Mouse (Mus musculus) kidney, embryonic 16.5 days (tissue): ENCODE measurements at regions not wholly inside any gene's neighbourhood (a gene's known extent, or its start where the extent isn't known, plus 50 kb on each side); places are given as distances from the start of the nearest gene placed in this dataset.
A peak's percentile ranks its signal among the peaks of the same experiment; 100 is the strongest.

Experiments used
- ATAC-seq: fragments of 200-750 bp; cut with Nextera tagmentation; 2 replicates; pipeline ENCODE4 v1.8.0; 2017; ENCODE audit warnings: moderate TSS enrichment; ENCODE audit not compliant: low FRiP score, low TSS enrichment
- H3K27ac ChIP-seq: fragments of 300-500 bp; sonication (generic); 2 replicates; pipeline ENCODE4 v1.5.1; 2014; ENCODE audit warnings: low read length
- H3K27me3 ChIP-seq: fragments of 300-500 bp; sonication (generic); 2 replicates; pipeline ENCODE4 v1.6.1; 2014; ENCODE audit warnings: low read length, control low read depth, mixed read lengths; ENCODE audit not compliant: insufficient read depth
- H3K36me3 ChIP-seq: fragments of 300-500 bp; sonication (generic); 2 replicates; pipeline ENCODE4 v1.6.1; 2014; ENCODE audit warnings: low read length, control low read depth, mixed read lengths; ENCODE audit not compliant: insufficient read depth
- H3K4me1 ChIP-seq: fragments of 300-500 bp; sonication (generic); 2 replicates; pipeline ENCODE4 v1.6.1; 2014; ENCODE audit warnings: low read length, control low read depth, mixed read lengths; ENCODE audit not compliant: insufficient read depth
- H3K4me2 ChIP-seq: fragments of 300-500 bp; sonication (generic); replicated peaks from 2 replicates; pipeline ENCODE4 v1.6.1; 2014; ENCODE audit warnings: low read depth, low read length
- H3K4me3 ChIP-seq: fragments of 300-500 bp; sonication (generic); 2 replicates; pipeline ENCODE4 v1.5.1; 2014; ENCODE audit warnings: mild to moderate bottlenecking, low read length
- H3K9ac ChIP-seq: fragments of 300-500 bp; sonication (generic); replicated peaks from 2 replicates; pipeline ENCODE4 v1.6.1; 2014; ENCODE audit warnings: low read length
- H3K9me3 ChIP-seq: fragments of 300-500 bp; sonication (generic); 2 replicates; pipeline ENCODE4 v1.6.1; 2016; ENCODE audit warnings: low read length, control low read depth
- WGBS: fragments of 180-500 bp; shearing (Covaris S2); extraction: QIAGEN DNeasy Blood & Tissue Kit; methylation state at CpG from one replicate; pipeline ENCODE4 v1.1.7; 2014; 5-methylcytosine and 5-hydroxymethylcytosine counted together

DNA sequence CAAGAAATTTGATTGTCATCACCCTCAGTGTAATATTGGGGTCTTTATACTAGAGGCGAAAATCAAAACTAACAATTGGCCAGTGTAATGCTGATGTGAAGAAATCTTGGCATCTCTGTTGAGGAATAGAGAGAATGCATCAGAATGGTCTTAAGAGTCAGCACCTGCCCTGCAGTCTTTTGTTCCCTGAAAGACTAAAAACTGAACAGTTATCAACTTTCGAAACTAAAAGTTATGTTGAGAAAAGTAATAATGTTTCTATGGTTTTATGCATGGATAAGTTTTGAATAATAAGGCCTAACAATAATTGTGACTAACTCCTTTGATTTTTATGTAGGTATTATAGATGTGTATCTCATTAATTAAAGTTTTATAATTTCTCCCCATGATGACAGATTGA is 1158.6 kb downstream of the D3Ertd751e start:
- Histone ChIP-seq H3K4me2 (no peak overlapping the region), H3K9ac (no peak overlapping the region), H3K36me3 (no peaks in the 10 kb centered on the region), H3K4me1 (no peaks in the 10 kb centered on the region), H3K27ac (no peak overlapping the region), H3K9me3 (no peaks in the 10 kb centered on the region), H3K4me3 (no peak overlapping the region), H3K27me3 (no peaks in the 10 kb centered on the region)
- 86% methylated on average over 2 of the region's 2 CpGs for WGBS
- no peak for ATAC-seq

DNA sequence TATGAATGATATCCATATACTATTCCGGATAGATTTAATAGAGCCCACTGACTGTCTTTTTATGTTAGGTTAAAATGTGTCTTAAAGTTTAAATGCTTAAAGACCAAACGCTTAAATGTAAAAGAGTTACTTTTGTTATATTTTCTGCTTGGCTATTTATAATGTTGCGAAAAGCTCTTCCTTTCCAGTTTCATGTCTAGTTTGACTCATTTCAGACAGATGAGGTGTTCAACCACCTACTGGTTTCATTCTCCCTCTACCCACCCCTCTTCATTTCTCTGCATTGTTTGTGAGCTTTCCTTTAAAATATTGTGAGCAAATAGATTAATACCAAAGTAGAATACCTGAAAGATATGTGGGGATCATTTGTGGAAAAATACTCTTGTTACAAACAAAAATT is 1163.8 kb downstream of the D3Ertd751e start:
- H3K27me3 ChIP-seq = no peaks in the 10 kb centered on the region
- 96% methylated on average over 3 of the region's 3 CpGs for WGBS
- H3K9me3 ChIP-seq = no peaks in the 10 kb centered on the region
- no peak overlapping the region for H3K4me3 ChIP-seq
- no peak overlapping the region for H3K4me2 ChIP-seq
- ATAC-seq = no peak
- H3K36me3 ChIP-seq = no peaks in the 10 kb centered on the region
- H3K27ac ChIP-seq = no peak overlapping the region
- no peak overlapping the region for H3K9ac ChIP-seq
- H3K4me1 ChIP-seq = no peaks in the 10 kb centered on the region

DNA sequence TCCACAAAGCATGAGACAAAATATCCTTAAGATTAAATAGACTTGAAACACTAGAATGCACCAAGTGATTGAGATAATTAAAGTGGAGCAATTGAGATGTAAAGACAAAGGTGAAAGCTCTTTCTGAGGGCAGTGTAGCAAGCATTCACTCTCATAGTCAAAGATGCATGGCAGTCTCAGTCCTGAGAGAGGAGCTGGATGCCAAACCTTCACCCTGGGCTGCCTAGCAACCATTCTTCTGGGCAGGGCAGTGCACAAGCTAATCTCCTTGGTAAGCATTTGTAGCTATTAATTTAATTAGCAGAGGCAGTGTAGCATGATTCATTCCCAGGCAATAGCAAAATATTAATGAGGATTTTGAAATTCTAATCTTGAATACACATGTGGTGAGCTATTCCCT is 1166.0 kb downstream of the D3Ertd751e start:
- peak; percentile 65; the same call in 1 of the 2 replicates for ATAC-seq
- Histone ChIP-seq H3K4me1 (no peaks in the 10 kb centered on the region), H3K27ac (no peak overlapping the region)

GRCm38 (mm10) chr3:42915146-42915545 is 1172.7 kb downstream of the D3Ertd751e start:
- H3K9ac ChIP-seq = no peak overlapping the region
- no peaks in the 10 kb centered on the region for H3K9me3 ChIP-seq
- H3K36me3 ChIP-seq = no peaks in the 10 kb centered on the region
- H3K27me3 ChIP-seq = no peaks in the 10 kb centered on the region
- no peak for ATAC-seq
- no peak overlapping the region for H3K4me3 ChIP-seq
- no peak overlapping the region for H3K4me2 ChIP-seq
- WGBS = 70% methylated on average over 2 of the region's 2 CpGs
- H3K27ac ChIP-seq = no peak overlapping the region
- H3K4me1 ChIP-seq = no peaks in the 10 kb centered on the region

More for the DNA sequence above, 1166.0 kb downstream of the D3Ertd751e start:
- Histone ChIP-seq H3K27me3 (no peaks in the 10 kb centered on the region), H3K9ac (no peak overlapping the region), H3K4me2 (no peak overlapping the region), H3K36me3 (no peaks in the 10 kb centered on the region), H3K9me3 (no peaks in the 10 kb centered on the region), H3K4me3 (no peak overlapping the region)

GRCm38 (mm10) chr3:42935418-42935817 is 1193.0 kb downstream of the D3Ertd751e start:
- ATAC-seq = no peak
- H3K27ac ChIP-seq = no peak overlapping the region
- no peaks in the 10 kb centered on the region for H3K36me3 ChIP-seq
- H3K4me1 ChIP-seq = no peaks in the 10 kb centered on the region
- H3K9ac ChIP-seq = no peak overlapping the region
- no peak overlapping the region for H3K4me2 ChIP-seq
- no peak overlapping the region for H3K4me3 ChIP-seq
- no peaks in the 10 kb centered on the region for H3K9me3 ChIP-seq
- H3K27me3 ChIP-seq = no peaks in the 10 kb centered on the region
- WGBS = 82% methylated on average over 1 of the region's 1 CpGs

DNA sequence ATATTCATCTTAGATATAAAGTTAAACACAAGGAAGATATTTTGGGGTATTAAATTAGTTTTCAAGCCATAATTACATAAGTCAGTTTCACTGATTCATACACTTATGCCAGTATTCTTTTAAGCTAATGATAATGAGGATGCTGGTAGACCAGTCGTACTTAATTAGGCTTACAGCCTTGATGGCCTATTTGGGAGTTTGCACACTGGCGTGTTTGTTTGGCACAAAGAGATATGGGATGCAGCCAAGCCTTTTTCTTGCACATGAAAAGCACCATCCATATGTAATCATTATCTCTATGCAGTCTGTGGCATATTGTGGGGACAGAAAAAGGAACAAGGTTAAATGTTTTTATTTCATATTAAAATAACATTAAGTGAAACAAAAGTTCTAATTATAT is 1234.7 kb downstream of the D3Ertd751e start:
- WGBS = 84% methylated on average over 2 of the region's 2 CpGs
- no peak for ATAC-seq
- Histone ChIP-seq H3K27me3 (no peaks in the 10 kb centered on the region), H3K36me3 (no peaks in the 10 kb centered on the region), H3K4me1 (no peaks in the 10 kb centered on the region), H3K9ac (no peak overlapping the region), H3K9me3 (no peaks in the 10 kb centered on the region), H3K27ac (no peak overlapping the region), H3K4me2 (no peak overlapping the region), H3K4me3 (no peak overlapping the region)
